Comparison of ENCODE assay signal across 10 mouse cellular contexts in genomic region chr12:71693346-71694038, GRCm38 (mm10).
DNase-seq lines count a peak whose midpoint lies in the region; ATAC-seq and TF ChIP-seq lines count a peak whose summit lies in the region.
"Had no signal": no experiment of that assay in that cellular context is flagged by ENCODE, and none has a peak within 500 bp of the region (broad histone marks: within the 10 kb centered on the region; RNA-seq: fewer than 3 reads in every experiment).

No protein-coding gene starts in this region.

- H3K4me1 ChIP-seq in forebrain, embryonic 13.5 days = 0 out of 2 replicates have a peak, but pooled peaks cover 3% of the 10 kb centered on the region
- no peaks in the 10 kb centered on the region for H3K4me1 ChIP-seq in forebrain, embryonic 11.5 days (replicated peaks; ENCODE audit: control insufficient read depth, insufficient read depth, low read length)
- no peaks in the 10 kb centered on the region for H3K4me1 ChIP-seq in limb, embryonic 14.5 days (ENCODE audit: control insufficient read depth, insufficient read depth, low read length)
- no peaks in the 10 kb centered on the region for H3K4me1 ChIP-seq in limb, embryonic 10.5 days

- H3K4me2 ChIP-seq in forebrain, embryonic 13.5 days = no peak overlapping the region
- H3K4me2 ChIP-seq in forebrain, embryonic 11.5 days (ENCODE audit: low read depth, low read length, severe bottlenecking) = no peak overlapping the region
- H3K4me2 ChIP-seq in limb, embryonic 14.5 days (replicated peaks; ENCODE audit: low read depth, low read length, severe bottlenecking) = no peak overlapping the region

- no peak for TF ChIP-seq POLR2A in limb, embryonic 14.5 days (IDR thresholded peaks at IDR 0.05; ENCODE audit: borderline replicate concordance, extremely low read depth, insufficient read depth, insufficient read length)

- WGBS in forebrain, embryonic 13.5 days = 80% methylated on average over 10 of the region's 10 CpGs
- 85% methylated on average over 10 of the region's 10 CpGs for WGBS in forebrain, embryonic 11.5 days
- WGBS in limb, embryonic 14.5 days = 64% methylated on average over 10 of the region's 10 CpGs
- 89% methylated on average over 10 of the region's 10 CpGs for WGBS in limb, embryonic 10.5 days

- ATAC-seq in forebrain, embryonic 13.5 days = no peak
- no peak for ATAC-seq in forebrain, embryonic 11.5 days (replicated peaks; ENCODE audit: low FRiP score)
- peak; percentile 41; the same call in 1 of the 2 replicates for ATAC-seq in limb, embryonic 14.5 days (ENCODE audit: low FRiP score, low read depth)

- H3K4me3 ChIP-seq in forebrain, embryonic 13.5 days = no peak overlapping the region
- H3K4me3 ChIP-seq in forebrain, embryonic 11.5 days (ENCODE audit: low read depth, low read length) = no peak overlapping the region
- no peak overlapping the region for H3K4me3 ChIP-seq in limb, embryonic 14.5 days (replicated peaks; ENCODE audit: low read length)
- no peak overlapping the region for H3K4me3 ChIP-seq in limb, embryonic 10.5 days
- H3K4me3 ChIP-seq in layer of hippocampus, adult 2 months = no peak overlapping the region
- H3K4me3 ChIP-seq: megakaryocyte, embryonic 14.5 days had no signal

- no peaks in the 10 kb centered on the region for H3K27me3 ChIP-seq in forebrain, embryonic 13.5 days
- H3K27me3 ChIP-seq in forebrain, embryonic 11.5 days (ENCODE audit: control insufficient read depth, insufficient read depth, low read length) = no peaks in the 10 kb centered on the region
- H3K27me3 ChIP-seq in limb, embryonic 14.5 days (ENCODE audit: control insufficient read depth, insufficient read depth, low read length) = no peaks in the 10 kb centered on the region
- H3K27me3 ChIP-seq in limb, embryonic 10.5 days (ENCODE audit: low read depth, poor library complexity, severe bottlenecking) = no peaks in the 10 kb centered on the region

- DNase-seq in forebrain, embryonic 11.5 days (ENCODE audit: low spot score) = no peak
- DNase-seq in limb, embryonic 14.5 days (ENCODE audit: low spot score) = peak; percentile 14
- DNase-seq in limb, embryonic 10.5 days (ENCODE audit: low spot score) = no peak
- peak; percentile 41 to 79 for DNase-seq in layer of hippocampus, adult 2 months (ENCODE audit: low spot score in 2 of 2)
- peak; percentile 73 to 85 for DNase-seq in right cerebral cortex, postnatal 10 days (ENCODE audit: low spot score in 2 of 2)
- DNase-seq in adrenal gland, adult 8-10 months = no peak
- no peak for DNase-seq in spleen, adult 12 weeks (ENCODE audit: low spot score)
- DNase-seq: cerebellum, adult 11 months had no signal

- no peak for TF ChIP-seq CTCF in layer of hippocampus, adult 2 months (conservative IDR thresholded peaks at IDR 0.05)

- H3K9me3 ChIP-seq in forebrain, embryonic 13.5 days (replicated peaks) = no peaks in the 10 kb centered on the region
- no peaks in the 10 kb centered on the region for H3K9me3 ChIP-seq in forebrain, embryonic 11.5 days (ENCODE audit: control insufficient read depth, low read length)
- H3K9me3 ChIP-seq in limb, embryonic 14.5 days (ENCODE audit: control insufficient read depth, low read length) = no peaks in the 10 kb centered on the region
- no peaks in the 10 kb centered on the region for H3K9me3 ChIP-seq in limb, embryonic 10.5 days (replicated peaks)

- no peaks in the 10 kb centered on the region for H3K36me3 ChIP-seq in forebrain, embryonic 13.5 days (ENCODE audit: poor library complexity, severe bottlenecking)
- H3K36me3 ChIP-seq in forebrain, embryonic 11.5 days (ENCODE audit: control insufficient read depth, insufficient read depth, low read length) = no peaks in the 10 kb centered on the region
- no peaks in the 10 kb centered on the region for H3K36me3 ChIP-seq in limb, embryonic 14.5 days (ENCODE audit: control insufficient read depth, insufficient read depth, low read length)
- no peaks in the 10 kb centered on the region for H3K36me3 ChIP-seq in limb, embryonic 10.5 days

- H3K27ac ChIP-seq in forebrain, embryonic 13.5 days = peak overlapping the region; percentile 35; the same call in 1 of the 2 replicates
- no peak overlapping the region for H3K27ac ChIP-seq in forebrain, embryonic 11.5 days (ENCODE audit: low read depth, low read length)
- no peak overlapping the region for H3K27ac ChIP-seq in limb, embryonic 14.5 days (replicated peaks; ENCODE audit: low read depth, low read length)
- no peak overlapping the region for H3K27ac ChIP-seq in limb, embryonic 10.5 days
- H3K27ac ChIP-seq in layer of hippocampus, adult 2 months = peak overlapping the region; percentile 69

- no peak overlapping the region for H3K9ac ChIP-seq in forebrain, embryonic 13.5 days
- no peak overlapping the region for H3K9ac ChIP-seq in forebrain, embryonic 11.5 days (ENCODE audit: low read length)
- no peak overlapping the region for H3K9ac ChIP-seq in limb, embryonic 14.5 days (ENCODE audit: low read depth, low read length, severe bottlenecking)

Comparison
In these comparisons a context has a peak if more than half of its experiments do, and no peak if none do; other contexts are left out.
1. H3K27ac ChIP-seq: peak in forebrain, embryonic 13.5 days (single experiment) and layer of hippocampus, adult 2 months (single experiment); none in forebrain, embryonic 11.5 days (single experiment), limb, embryonic 14.5 days (single experiment) and limb, embryonic 10.5 days (single experiment).
2. DNase-seq: peak in limb, embryonic 14.5 days (single experiment), layer of hippocampus, adult 2 months (2 of 2) and right cerebral cortex, postnatal 10 days (2 of 2); none in forebrain, embryonic 11.5 days (single experiment), limb, embryonic 10.5 days (single experiment), adrenal gland, adult 8-10 months (single experiment) and spleen, adult 12 weeks (single experiment).